16 mouse cellular contexts compared by ENCODE assay signal in genomic region chr4:65959188-65959759, GRCm38 (mm10).
DNase-seq lines count a peak whose midpoint lies in the region; ATAC-seq and TF ChIP-seq lines count a peak whose summit lies in the region.
"Had no signal": no experiment of that assay in that cellular context is flagged by ENCODE, and none has a peak within 500 bp of the region (broad histone marks: within the 10 kb centered on the region; RNA-seq: fewer than 3 reads in every experiment).

No protein-coding gene starts in this region.

- no peak overlapping the region for H3K27ac ChIP-seq in embryonic facial prominence, embryonic 14.5 days (replicated peaks; ENCODE audit: low read depth, low read length)
- no peak overlapping the region for H3K27ac ChIP-seq in embryonic facial prominence, embryonic 10.5 days (replicated peaks)
- no peak overlapping the region for H3K27ac ChIP-seq in limb, embryonic 14.5 days (replicated peaks; ENCODE audit: low read depth, low read length)
- H3K27ac ChIP-seq in limb, embryonic 10.5 days, result no peak overlapping the region
- no peak overlapping the region for H3K27ac ChIP-seq in lung, embryonic 16.5 days (ENCODE audit: low read length)
- H3K27ac ChIP-seq: embryonic facial prominence, embryonic 12.5 days; lung, embryonic 15.5 days; neural tube, embryonic 13.5 days had no signal

- no peak overlapping the region for H3K4me2 ChIP-seq in embryonic facial prominence, embryonic 14.5 days (ENCODE audit: low read depth, low read length)
- H3K4me2 ChIP-seq in limb, embryonic 14.5 days (replicated peaks; ENCODE audit: low read depth, low read length, severe bottlenecking), result no peak overlapping the region
- no peak overlapping the region for H3K4me2 ChIP-seq in lung, embryonic 16.5 days (ENCODE audit: low read depth, low read length)
- H3K4me2 ChIP-seq in myocyte (ENCODE audit: low read depth), result peak overlapping the region; percentile 24
- H3K4me2 ChIP-seq: embryonic facial prominence, embryonic 12.5 days; lung, embryonic 15.5 days; neural tube, embryonic 13.5 days had no signal

- H3K4me3 ChIP-seq in embryonic facial prominence, embryonic 14.5 days (ENCODE audit: low read depth, low read length), result no peak overlapping the region
- H3K4me3 ChIP-seq in embryonic facial prominence, embryonic 10.5 days, result no peak overlapping the region
- no peak overlapping the region for H3K4me3 ChIP-seq in limb, embryonic 14.5 days (replicated peaks; ENCODE audit: low read length)
- no peak overlapping the region for H3K4me3 ChIP-seq in limb, embryonic 10.5 days
- no peak overlapping the region for H3K4me3 ChIP-seq in lung, embryonic 16.5 days (ENCODE audit: low read length)
- H3K4me3 ChIP-seq in myocyte, result no peak overlapping the region
- H3K4me3 ChIP-seq: embryonic facial prominence, embryonic 12.5 days; lung, embryonic 15.5 days; neural tube, embryonic 13.5 days had no signal

- no peak overlapping the region for H3K9ac ChIP-seq in embryonic facial prominence, embryonic 14.5 days (ENCODE audit: low read depth, low read length)
- H3K9ac ChIP-seq in limb, embryonic 14.5 days (ENCODE audit: low read depth, low read length, severe bottlenecking), result no peak overlapping the region
- H3K9ac ChIP-seq in lung, embryonic 16.5 days (ENCODE audit: low read length), result no peak overlapping the region
- H3K9ac ChIP-seq: embryonic facial prominence, embryonic 12.5 days; lung, embryonic 15.5 days; neural tube, embryonic 13.5 days had no signal

- peak; percentile 55; the same call in 1 of the 2 replicates for ATAC-seq in embryonic facial prominence, embryonic 14.5 days (ENCODE audit: low read depth)
- peak; percentile 55; the same call in 1 of the 2 replicates for ATAC-seq in limb, embryonic 14.5 days (ENCODE audit: low FRiP score, low read depth)
- peak; percentile 57; the same call in 1 of the 2 replicates for ATAC-seq in lung, embryonic 16.5 days (ENCODE audit: low read depth)

- no peaks in the 10 kb centered on the region for H3K27me3 ChIP-seq in embryonic facial prominence, embryonic 14.5 days (replicated peaks; ENCODE audit: control insufficient read depth, insufficient read depth, low read length)
- no peaks in the 10 kb centered on the region for H3K27me3 ChIP-seq in embryonic facial prominence, embryonic 10.5 days (replicated peaks; ENCODE audit: low read depth, poor library complexity, severe bottlenecking)
- no peaks in the 10 kb centered on the region for H3K27me3 ChIP-seq in limb, embryonic 14.5 days (ENCODE audit: control insufficient read depth, insufficient read depth, low read length)
- no peaks in the 10 kb centered on the region for H3K27me3 ChIP-seq in limb, embryonic 10.5 days (ENCODE audit: low read depth, poor library complexity, severe bottlenecking)
- H3K27me3 ChIP-seq in lung, embryonic 16.5 days (ENCODE audit: control insufficient read depth, insufficient read depth, low read depth, low read length), result no peaks in the 10 kb centered on the region
- H3K27me3 ChIP-seq in myocyte (ENCODE audit: control insufficient read depth, insufficient read depth, insufficient read length), result no peaks in the 10 kb centered on the region
- H3K27me3 ChIP-seq: embryonic facial prominence, embryonic 12.5 days; lung, embryonic 15.5 days; neural tube, embryonic 13.5 days had no signal

- TF ChIP-seq POLR2A in limb, embryonic 14.5 days (IDR thresholded peaks at IDR 0.05; ENCODE audit: borderline replicate concordance, extremely low read depth, insufficient read depth, insufficient read length), result no peak
- no peak for TF ChIP-seq POLR2A in myocyte (IDR thresholded peaks at IDR 0.05; ENCODE audit: insufficient read length, low read depth)

- no peaks in the 10 kb centered on the region for H3K4me1 ChIP-seq in embryonic facial prominence, embryonic 14.5 days (ENCODE audit: control insufficient read depth, insufficient read depth, low read length)
- no peaks in the 10 kb centered on the region for H3K4me1 ChIP-seq in embryonic facial prominence, embryonic 10.5 days
- H3K4me1 ChIP-seq in limb, embryonic 14.5 days (ENCODE audit: control insufficient read depth, insufficient read depth, low read length), result no peaks in the 10 kb centered on the region
- no peaks in the 10 kb centered on the region for H3K4me1 ChIP-seq in limb, embryonic 10.5 days
- H3K4me1 ChIP-seq in lung, embryonic 16.5 days (replicated peaks; ENCODE audit: control insufficient read depth, insufficient read depth, low read length), result no peaks in the 10 kb centered on the region
- H3K4me1 ChIP-seq: embryonic facial prominence, embryonic 12.5 days; lung, embryonic 15.5 days; neural tube, embryonic 13.5 days had no signal

- H3K9me3 ChIP-seq in embryonic facial prominence, embryonic 14.5 days (ENCODE audit: control insufficient read depth, low read length), result no peaks in the 10 kb centered on the region
- no peaks in the 10 kb centered on the region for H3K9me3 ChIP-seq in embryonic facial prominence, embryonic 10.5 days
- H3K9me3 ChIP-seq in limb, embryonic 14.5 days (ENCODE audit: control insufficient read depth, low read length), result no peaks in the 10 kb centered on the region
- H3K9me3 ChIP-seq in limb, embryonic 10.5 days (replicated peaks), result no peaks in the 10 kb centered on the region
- H3K9me3 ChIP-seq in lung, embryonic 16.5 days (ENCODE audit: control insufficient read depth, low read length), result no peaks in the 10 kb centered on the region
- H3K9me3 ChIP-seq: embryonic facial prominence, embryonic 12.5 days; lung, embryonic 15.5 days; neural tube, embryonic 13.5 days had no signal

- H3K79me2 ChIP-seq in myocyte (ENCODE audit: control insufficient read depth, insufficient read depth), result no peaks in the 10 kb centered on the region

- H3ac ChIP-seq in myocyte (ENCODE audit: control insufficient read depth, insufficient read length), result no peak overlapping the region

- DNase-seq in embryonic facial prominence, embryonic 14.5 days (ENCODE audit: low spot score), result no peak
- DNase-seq in embryonic facial prominence, embryonic 10.5 days (ENCODE audit: low spot score), result no peak
- DNase-seq in limb, embryonic 14.5 days (ENCODE audit: low spot score), result no peak
- no peak for DNase-seq in limb, embryonic 10.5 days (ENCODE audit: low spot score)
- DNase-seq in kidney, postnatal 14 days, result no peak
- DNase-seq in urinary bladder, postnatal 25 days (ENCODE audit: low spot score), result no peak
- DNase-seq: cerebellum, adult 11-12 months; cerebellum, postnatal 36 days; gastrocnemius, postnatal 10 days; kidney, adult 2 months; kidney, postnatal 25 days had no signal

- WGBS in embryonic facial prominence, embryonic 14.5 days, result 60% methylated on average over 5 of the region's 5 CpGs
- 79% methylated on average over 5 of the region's 5 CpGs for WGBS in embryonic facial prominence, embryonic 10.5 days
- 79% methylated on average over 5 of the region's 5 CpGs for WGBS in limb, embryonic 14.5 days
- WGBS in limb, embryonic 10.5 days, result 85% methylated on average over 5 of the region's 5 CpGs
- 65% methylated on average over 5 of the region's 5 CpGs for WGBS in lung, embryonic 16.5 days

- H3K36me3 ChIP-seq in embryonic facial prominence, embryonic 14.5 days (ENCODE audit: control insufficient read depth, insufficient read depth, low read length), result no peaks in the 10 kb centered on the region
- H3K36me3 ChIP-seq in embryonic facial prominence, embryonic 10.5 days (replicated peaks), result no peaks in the 10 kb centered on the region
- no peaks in the 10 kb centered on the region for H3K36me3 ChIP-seq in limb, embryonic 14.5 days (ENCODE audit: control insufficient read depth, insufficient read depth, low read length)
- no peaks in the 10 kb centered on the region for H3K36me3 ChIP-seq in limb, embryonic 10.5 days
- H3K36me3 ChIP-seq in lung, embryonic 16.5 days (ENCODE audit: control insufficient read depth, insufficient read depth, low read length), result no peaks in the 10 kb centered on the region
- H3K36me3 ChIP-seq in myocyte (ENCODE audit: control insufficient read depth, insufficient read depth), result no peaks in the 10 kb centered on the region
- H3K36me3 ChIP-seq: embryonic facial prominence, embryonic 12.5 days; lung, embryonic 15.5 days; neural tube, embryonic 13.5 days had no signal

TF ChIP-seq in myocyte, 11 proteins besides CTCF, POLR2A, EP300 and RAD21:
- TF ChIP-seq MYOD1 (IDR thresholded peaks at IDR 0.05; ENCODE audit: control insufficient read depth in 1 of 3, insufficient read length in 2 of 3, low read depth in 2 of 3) (peak in 1 of 3 experiments; percentile 36), REST (IDR thresholded peaks at IDR 0.05; ENCODE audit: insufficient read depth, insufficient read length) (no peak), CEBPB (IDR thresholded peaks at IDR 0.05; ENCODE audit: insufficient read depth, poor library complexity, severe bottlenecking) (no peak), MYOG (IDR thresholded peaks at IDR 0.05; ENCODE audit: control insufficient read depth in 1 of 3, insufficient read depth in 1 of 3, insufficient read length in 2 of 3, low read depth in 2 of 3) (no peak), USF1 (IDR thresholded peaks at IDR 0.05; ENCODE audit: low read depth) (no peak)
